Mouse (Mus musculus) liver, embryonic 14.5 days (tissue): ENCODE measurements around the gene Sstr5.

Source experiments
- CTCF ChIP-seq: IDR thresholded peaks from 2 replicates; pipeline ENCODE4 v1.5.1; 2016; ENCODE audit warnings: antibody characterized with exemption, low read depth, control low read depth
- EP300 ChIP-seq: IDR thresholded peaks from 2 replicates; pipeline ENCODE4 v1.6.1; 2016; ENCODE audit warnings: antibody characterized with exemption, low read depth

GRCm38 (mm10) chr17:25530357-25531022, 33.4 kb upstream of the Sstr5 start:
- TF ChIP-seq CTCF (no peak), EP300 (no peak)
